Mouse (Mus musculus) hindbrain, embryonic 13.5 days (tissue): ENCODE data around the gene Gm49368. TPM values are rescaled to one million over a fixed set of nuclear protein-coding genes. Genes with fewer than 3 reads are reported as not detected.
"Not testable (repeated sequence)": the region's sequence is repeated elsewhere in the genome, so short reads cannot be mapped to it uniquely, and the experiment has no call there.

ENCODE experiments used
- ATAC-seq: fragments of 200-750 bp; cut with Nextera tagmentation; 2 replicates; pipeline ENCODE4 v1.8.0; 2017; ENCODE audit warnings: moderate TSS enrichment; ENCODE audit not compliant: low FRiP score
- H3K27ac ChIP-seq: fragments of 300-500 bp; sonication (generic); 2 replicates; pipeline ENCODE4 v1.5.1; 2015; ENCODE audit warnings: inconsistent platforms, mild to moderate bottlenecking, moderate library complexity
- H3K27me3 ChIP-seq: fragments of 300-500 bp; sonication (generic); 2 replicates; pipeline ENCODE4 v1.6.1; 2015; ENCODE audit warnings: mild to moderate bottlenecking, inconsistent platforms
- H3K36me3 ChIP-seq: fragments of 300-500 bp; sonication (generic); 2 replicates; pipeline ENCODE4 v1.6.1; 2015; ENCODE audit warnings: mild to moderate bottlenecking, inconsistent platforms
- H3K4me1 ChIP-seq: fragments of 300-500 bp; sonication (generic); replicated peaks from 2 replicates; pipeline ENCODE4 v1.6.1; 2015; ENCODE audit warnings: inconsistent platforms
- H3K4me2 ChIP-seq: fragments of 300-500 bp; sonication (generic); 2 replicates; pipeline ENCODE4 v1.6.1; 2015; ENCODE audit warnings: inconsistent platforms, mild to moderate bottlenecking, moderate library complexity
- H3K4me3 ChIP-seq: fragments of 300-500 bp; sonication (generic); 2 replicates; pipeline ENCODE4 v1.5.1; 2015; ENCODE audit warnings: mild to moderate bottlenecking, inconsistent platforms
- H3K9ac ChIP-seq: fragments of 300-500 bp; sonication (generic); 2 replicates; pipeline ENCODE4 v1.6.1; 2015; ENCODE audit warnings: mild to moderate bottlenecking, inconsistent platforms
- H3K9me3 ChIP-seq: fragments of 300-500 bp; sonication (generic); 2 replicates; pipeline ENCODE4 v1.6.1; 2016; ENCODE audit warnings: inconsistent platforms
- WGBS: fragments of 180-500 bp; shearing (Covaris S2); methylation state at CpG from one replicate; pipeline ENCODE4 v1.1.7; 2015; 5-methylcytosine and 5-hydroxymethylcytosine counted together
- polyA plus RNA-seq: library from polyadenylated mRNA; unstranded; fragments of >200 nt; fragmentation: Nextera tagmentation; extraction: Ambion mirVana; gene quantifications from 2 replicates; pipeline ENCODE4 v1.2.1, GENCODE M21; 2015

Gm49368 gene
- polyA plus RNA-seq, 1 experiment from 2014 or later = not detected

- Histone ChIP-seq H3K27ac (no peak overlapping the region), H3K9me3 (no peaks in the 10 kb centered on the region), H3K27me3 (no peaks in the 10 kb centered on the region), H3K4me1 (no peaks in the 10 kb centered on the region), H3K36me3 (no peaks in the 10 kb centered on the region), H3K9ac (no peak overlapping the region), H3K4me2 (no peak overlapping the region), H3K4me3 (no peak overlapping the region)
- no peak for ATAC-seq
- 96% methylated on average over 3 of the region's 3 CpGs for WGBS
Measured at GRCm38 (mm10) chr7:128032989-128033293, 29.5 kb upstream of the Gm49368 start.

GRCm38 (mm10) chr7:128033616-128034015, 28.9 kb upstream of the Gm49368 start:
- no peak for ATAC-seq
- Histone ChIP-seq H3K36me3 (no peaks in the 10 kb centered on the region), H3K27ac (no peak overlapping the region), H3K4me1 (no peaks in the 10 kb centered on the region), H3K27me3 (no peaks in the 10 kb centered on the region), H3K9ac (no peak overlapping the region), H3K4me3 (no peak overlapping the region), H3K9me3 (no peaks in the 10 kb centered on the region), H3K4me2 (no peak overlapping the region)
- WGBS = 97% methylated on average over 4 of the region's 4 CpGs

- not testable (repeated sequence) for H3K36me3 ChIP-seq, H3K4me1 ChIP-seq, H3K4me2 ChIP-seq, H3K4me3 ChIP-seq, H3K9ac ChIP-seq, ATAC-seq, H3K27me3 ChIP-seq, H3K9me3 ChIP-seq, H3K27ac ChIP-seq
- 86% methylated on average over 15 of the region's 15 CpGs for WGBS
Measured at GRCm38 (mm10) chr7:128042161-128042820, 20.2 kb upstream of the Gm49368 start.

GRCm38 (mm10) chr7:128044142-128044785, 18.2 kb upstream of the Gm49368 start:
- H3K27ac ChIP-seq = no peak overlapping the region
- H3K4me3 ChIP-seq = no peak overlapping the region
- no peaks in the 10 kb centered on the region for H3K4me1 ChIP-seq
- no peak for ATAC-seq
- no peaks in the 10 kb centered on the region for H3K9me3 ChIP-seq
- 63% methylated on average over 4 of the region's 4 CpGs for WGBS
- no peaks in the 10 kb centered on the region for H3K27me3 ChIP-seq
- H3K4me2 ChIP-seq = no peak overlapping the region
- H3K36me3 ChIP-seq = no peaks in the 10 kb centered on the region
- H3K9ac ChIP-seq = no peak overlapping the region

GRCm38 (mm10) chr7:128045640-128046039, 16.8 kb upstream of the Gm49368 start:
- Histone ChIP-seq H3K36me3 (no peaks in the 10 kb centered on the region), H3K9ac (no peak overlapping the region), H3K9me3 (no peaks in the 10 kb centered on the region), H3K4me2 (no peak overlapping the region), H3K27ac (no peak overlapping the region), H3K4me3 (no peak overlapping the region), H3K27me3 (no peaks in the 10 kb centered on the region), H3K4me1 (no peaks in the 10 kb centered on the region)
- ATAC-seq = no peak
- 73% methylated on average over 2 of the region's 2 CpGs for WGBS

- Histone ChIP-seq H3K9me3 (no peaks in the 10 kb centered on the region), H3K27me3 (no peaks in the 10 kb centered on the region), H3K36me3 (no peaks in the 10 kb centered on the region), H3K27ac (no peak overlapping the region), H3K9ac (no peak overlapping the region), H3K4me2 (no peak overlapping the region), H3K4me3 (no peak overlapping the region), H3K4me1 (no peaks in the 10 kb centered on the region)
- no peak for ATAC-seq
- WGBS = 93% methylated on average over 4 of the region's 4 CpGs
Measured at GRCm38 (mm10) chr7:128048819-128049218, 13.7 kb upstream of the Gm49368 start.

GRCm38 (mm10) chr7:128049254-128049653, 13.2 kb upstream of the Gm49368 start:
- Histone ChIP-seq H3K27me3 (no peaks in the 10 kb centered on the region), H3K9me3 (no peaks in the 10 kb centered on the region), H3K4me1 (no peaks in the 10 kb centered on the region), H3K4me2 (no peak overlapping the region), H3K27ac (no peak overlapping the region), H3K36me3 (no peaks in the 10 kb centered on the region), H3K4me3 (no peak overlapping the region), H3K9ac (no peak overlapping the region)
- WGBS = 88% methylated on average over 2 of the region's 2 CpGs
- ATAC-seq = no peak

- Histone ChIP-seq H3K9ac (no peak overlapping the region), H3K36me3 (no peaks in the 10 kb centered on the region), H3K9me3 (no peaks in the 10 kb centered on the region), H3K27me3 (no peaks in the 10 kb centered on the region), H3K4me1 (no peaks in the 10 kb centered on the region), H3K27ac (no peak overlapping the region), H3K4me2 (no peak overlapping the region), H3K4me3 (no peak overlapping the region)
- ATAC-seq = no peak
- 80% methylated on average over 4 of the region's 4 CpGs for WGBS
Measured at GRCm38 (mm10) chr7:128050739-128051138, 11.7 kb upstream of the Gm49368 start.

- H3K4me1 ChIP-seq = no peaks in the 10 kb centered on the region
- no peak overlapping the region for H3K27ac ChIP-seq
- H3K4me3 ChIP-seq = no peak overlapping the region
- no peaks in the 10 kb centered on the region for H3K36me3 ChIP-seq
- ATAC-seq = no peak
- no peaks in the 10 kb centered on the region for H3K9me3 ChIP-seq
- no peak overlapping the region for H3K4me2 ChIP-seq
- 83% methylated on average over 5 of the region's 5 CpGs for WGBS
- no peaks in the 10 kb centered on the region for H3K27me3 ChIP-seq
- no peak overlapping the region for H3K9ac ChIP-seq
Measured at GRCm38 (mm10) chr7:128053061-128053460, 9.4 kb upstream of the Gm49368 start.

GRCm38 (mm10) chr7:128056917-128057444, 5.5 kb upstream of the Gm49368 start:
- no peak for ATAC-seq
- Histone ChIP-seq H3K27me3 (no peaks in the 10 kb centered on the region), H3K4me2 (no peak overlapping the region), H3K27ac (no peak overlapping the region), H3K36me3 (no peaks in the 10 kb centered on the region), H3K9me3 (no peaks in the 10 kb centered on the region), H3K4me3 (no peak overlapping the region), H3K9ac (no peak overlapping the region), H3K4me1 (no peaks in the 10 kb centered on the region)
- WGBS = 75% methylated on average over 3 of the region's 3 CpGs

GRCm38 (mm10) chr7:128057860-128058259, 4.6 kb upstream of the Gm49368 start:
- no peaks in the 10 kb centered on the region for H3K4me1 ChIP-seq
- no peaks in the 10 kb centered on the region for H3K36me3 ChIP-seq
- no peaks in the 10 kb centered on the region for H3K9me3 ChIP-seq
- no peak for ATAC-seq
- no peak overlapping the region for H3K27ac ChIP-seq
- H3K9ac ChIP-seq = no peak overlapping the region
- no peaks in the 10 kb centered on the region for H3K27me3 ChIP-seq
- no peak overlapping the region for H3K4me2 ChIP-seq
- no peak overlapping the region for H3K4me3 ChIP-seq
- 83% methylated on average over 8 of the region's 8 CpGs for WGBS

- 76% methylated on average over 7 of the region's 7 CpGs for WGBS
- Histone ChIP-seq H3K4me3 (no peak overlapping the region), H3K9me3 (no peaks in the 10 kb centered on the region), H3K9ac (no peak overlapping the region), H3K27me3 (no peaks in the 10 kb centered on the region), H3K4me1 (no peaks in the 10 kb centered on the region), H3K27ac (no peak overlapping the region), H3K36me3 (no peaks in the 10 kb centered on the region), H3K4me2 (no peak overlapping the region)
- ATAC-seq = no peak
Measured at GRCm38 (mm10) chr7:128058576-128058975, 3.9 kb upstream of the Gm49368 start.

GRCm38 (mm10) chr7:128059091-128059490, 3.4 kb upstream of the Gm49368 start:
- Histone ChIP-seq H3K27me3 (no peaks in the 10 kb centered on the region), H3K36me3 (no peaks in the 10 kb centered on the region), H3K9me3 (no peaks in the 10 kb centered on the region), H3K9ac (no peak overlapping the region), H3K4me1 (no peaks in the 10 kb centered on the region), H3K4me2 (no peak overlapping the region), H3K4me3 (no peak overlapping the region), H3K27ac (no peak overlapping the region)
- WGBS = 85% methylated on average over 4 of the region's 4 CpGs
- ATAC-seq = no peak
